12 mouse cellular contexts compared by ENCODE assay signal in genomic region chr11:65366677-65367370, GRCm38 (mm10).
A peak's percentile ranks its signal among the peaks of the same experiment; 100 is the strongest.
DNase-seq lines count a peak whose midpoint lies in the region; ATAC-seq and TF ChIP-seq lines count a peak whose summit lies in the region.
"Had no signal": no experiment of that assay in that cellular context is flagged by ENCODE, and none has a peak within 500 bp of the region (broad histone marks: within the 10 kb centered on the region; RNA-seq: fewer than 3 reads in every experiment).

No protein-coding gene starts in this region.

- H3K27ac ChIP-seq in intestine, embryonic 15.5 days: peak overlapping the region; percentile 64
- no peak overlapping the region for H3K27ac ChIP-seq in intestine, postnatal 0 days (ENCODE audit: low read depth, low read length)
- H3K27ac ChIP-seq in heart, embryonic 10.5 days: peak overlapping the region; percentile 89
- H3K27ac ChIP-seq in forebrain, embryonic 15.5 days (replicated peaks): no peak overlapping the region
- H3K27ac ChIP-seq: hindbrain, embryonic 10.5 days; midbrain, embryonic 12.5 days had no signal

- no peak overlapping the region for H3K4me2 ChIP-seq in intestine, embryonic 15.5 days (replicated peaks)
- H3K4me2 ChIP-seq in intestine, postnatal 0 days (replicated peaks; ENCODE audit: low read depth): no peak overlapping the region
- H3K4me2 ChIP-seq in forebrain, embryonic 15.5 days (replicated peaks): no peak overlapping the region
- H3K4me2 ChIP-seq: midbrain, embryonic 12.5 days had no signal

- no peak for TF ChIP-seq CTCF in intestine, postnatal 0 days (IDR thresholded peaks at IDR 0.05; ENCODE audit: low read depth)

- no peak for ATAC-seq in intestine, embryonic 15.5 days
- ATAC-seq in intestine, postnatal 0 days: no peak
- no peak for ATAC-seq in forebrain, embryonic 15.5 days (replicated peaks)

- peak; percentile 66 for DNase-seq in heart, embryonic 10.5 days (ENCODE audit: low spot score)
- peak; percentile 42 for DNase-seq in kidney, postnatal 10 days
- peak; percentile 19 for DNase-seq in skeletal muscle tissue, adult 2 months (ENCODE audit: low read depth, low spot score)
- DNase-seq in layer of hippocampus, adult 11-12 months (ENCODE audit: low spot score): no peak
- no peak for DNase-seq in layer of hippocampus, adult 9-10 months (ENCODE audit: low spot score)
- DNase-seq: right cerebral cortex, adult 18-20 months had no signal

- no peaks in the 10 kb centered on the region for H3K36me3 ChIP-seq in intestine, embryonic 15.5 days
- no peaks in the 10 kb centered on the region for H3K36me3 ChIP-seq in intestine, postnatal 0 days (ENCODE audit: control insufficient read depth, insufficient read depth)
- no peaks in the 10 kb centered on the region for H3K36me3 ChIP-seq in heart, embryonic 10.5 days
- H3K36me3 ChIP-seq in forebrain, embryonic 15.5 days: no peaks in the 10 kb centered on the region
- H3K36me3 ChIP-seq: hindbrain, embryonic 10.5 days; midbrain, embryonic 12.5 days had no signal

- WGBS in intestine, embryonic 15.5 days: 57% methylated on average over 8 of the region's 8 CpGs
- 54% methylated on average over 8 of the region's 8 CpGs for WGBS in intestine, postnatal 0 days
- 56% methylated on average over 8 of the region's 8 CpGs for WGBS in heart, embryonic 10.5 days
- 75% methylated on average over 8 of the region's 8 CpGs for WGBS in forebrain, embryonic 15.5 days

- no peak overlapping the region for H3K4me3 ChIP-seq in intestine, embryonic 15.5 days (replicated peaks)
- no peak overlapping the region for H3K4me3 ChIP-seq in intestine, postnatal 0 days (ENCODE audit: low read depth, low read length)
- no peak overlapping the region for H3K4me3 ChIP-seq in heart, embryonic 10.5 days
- H3K4me3 ChIP-seq in forebrain, embryonic 15.5 days: no peak overlapping the region
- H3K4me3 ChIP-seq: hindbrain, embryonic 10.5 days; midbrain, embryonic 12.5 days had no signal

- H3K4me1 ChIP-seq in intestine, embryonic 15.5 days (replicated peaks): no peaks in the 10 kb centered on the region
- no peaks in the 10 kb centered on the region for H3K4me1 ChIP-seq in intestine, postnatal 0 days (replicated peaks; ENCODE audit: control insufficient read depth, insufficient read depth, low read length)
- H3K4me1 ChIP-seq in heart, embryonic 10.5 days: peaks cover 35% of the 10 kb centered on the region
- no peaks in the 10 kb centered on the region for H3K4me1 ChIP-seq in forebrain, embryonic 15.5 days

- H3K27me3 ChIP-seq in intestine, embryonic 15.5 days (replicated peaks): no peaks in the 10 kb centered on the region
- no peaks in the 10 kb centered on the region for H3K27me3 ChIP-seq in intestine, postnatal 0 days (replicated peaks; ENCODE audit: control insufficient read depth, insufficient read depth, low read length)
- H3K27me3 ChIP-seq in heart, embryonic 10.5 days (ENCODE audit: insufficient read depth, poor library complexity, severe bottlenecking): no peaks in the 10 kb centered on the region
- H3K27me3 ChIP-seq in forebrain, embryonic 15.5 days: no peaks in the 10 kb centered on the region
- H3K27me3 ChIP-seq: CH12.LX; midbrain, embryonic 12.5 days had no signal

- no peaks in the 10 kb centered on the region for H3K9me3 ChIP-seq in intestine, embryonic 15.5 days
- H3K9me3 ChIP-seq in intestine, postnatal 0 days (ENCODE audit: control insufficient read depth): no peaks in the 10 kb centered on the region
- no peaks in the 10 kb centered on the region for H3K9me3 ChIP-seq in heart, embryonic 10.5 days
- H3K9me3 ChIP-seq in forebrain, embryonic 15.5 days: no peaks in the 10 kb centered on the region
- H3K9me3 ChIP-seq: hindbrain, embryonic 10.5 days; midbrain, embryonic 12.5 days had no signal

- H3K9ac ChIP-seq in intestine, embryonic 15.5 days: no peak overlapping the region
- H3K9ac ChIP-seq in intestine, postnatal 0 days (ENCODE audit: low read depth, low read length): no peak overlapping the region
- no peak overlapping the region for H3K9ac ChIP-seq in forebrain, embryonic 15.5 days (replicated peaks)
- H3K9ac ChIP-seq: midbrain, embryonic 12.5 days had no signal

Comparison
In these comparisons a context has a peak if more than half of its experiments do, and no peak if none do; other contexts are left out.
1. H3K27ac ChIP-seq: peak in intestine, embryonic 15.5 days (single experiment) and heart, embryonic 10.5 days (single experiment); none in intestine, postnatal 0 days (single experiment) and forebrain, embryonic 15.5 days (single experiment).
2. DNase-seq: peak in heart, embryonic 10.5 days (single experiment), kidney, postnatal 10 days (single experiment) and skeletal muscle tissue, adult 2 months (single experiment); none in layer of hippocampus, adult 11-12 months (single experiment) and layer of hippocampus, adult 9-10 months (single experiment).